Mouse (Mus musculus): ENCODE results near the gene Ptprr. TPM values are rescaled to one million over a fixed set of nuclear protein-coding genes. Genes with fewer than 3 reads are reported as not detected.

Ptprr gene
- polyA plus RNA-seq, 1 experiment, result 11.8 TPM

GRCm38 (mm10) chr10:116268343-116268742, 250.3 kb downstream of the Ptprr start:
- Histone ChIP-seq H3K27ac (ENCODE audit: insufficient read depth, low read length) (no peak overlapping the region), H3K4me1 (ENCODE audit: control insufficient read depth, insufficient read depth, low read length) (no peaks in the 10 kb centered on the region), H3K4me3 (ENCODE audit: insufficient read depth, low read length) (no peak overlapping the region)
- TF ChIP-seq POLR2A (IDR thresholded peaks at IDR 0.05; ENCODE audit: extremely low read depth, insufficient read depth, low read length) (no peak), CTCF (IDR thresholded peaks at IDR 0.05; ENCODE audit: extremely low read depth, insufficient read depth, low read length) (no peak)

- TF ChIP-seq CTCF (IDR thresholded peaks at IDR 0.05; ENCODE audit: extremely low read depth, insufficient read depth, low read length) (no peak), POLR2A (IDR thresholded peaks at IDR 0.05; ENCODE audit: extremely low read depth, insufficient read depth, low read length) (no peak)
- peak overlapping the region; percentile 74 for H3K27ac ChIP-seq (ENCODE audit: insufficient read depth, low read length)
- H3K4me3 ChIP-seq (ENCODE audit: insufficient read depth, low read length), result no peak overlapping the region
Observed at GRCm38 (mm10) chr10:116270646-116271469, 252.8 kb downstream of the Ptprr start.

GRCm38 (mm10) chr10:116271470-116271915, 253.5 kb downstream of the Ptprr start:
- Histone ChIP-seq H3K4me3 (ENCODE audit: insufficient read depth, low read length) (no peak overlapping the region), H3K27ac (ENCODE audit: insufficient read depth, low read length) (no peak overlapping the region), H3K4me1 (ENCODE audit: control insufficient read depth, insufficient read depth, low read length) (no peaks in the 10 kb centered on the region)
- TF ChIP-seq CTCF (IDR thresholded peaks at IDR 0.05; ENCODE audit: extremely low read depth, insufficient read depth, low read length) (no peak), POLR2A (IDR thresholded peaks at IDR 0.05; ENCODE audit: extremely low read depth, insufficient read depth, low read length) (no peak)

More at GRCm38 (mm10) chr10:116270646-116271469, 252.8 kb downstream of the Ptprr start:
- H3K4me1 ChIP-seq (ENCODE audit: control insufficient read depth, insufficient read depth, low read length), result no peaks in the 10 kb centered on the region

- no peak overlapping the region for H3K4me3 ChIP-seq (ENCODE audit: insufficient read depth, low read length)
Observed at GRCm38 (mm10) chr10:116272156-116272555, 254.1 kb downstream of the Ptprr start.

GRCm38 (mm10) chr10:116275280-116275679, 257.3 kb downstream of the Ptprr start, which contains the start of gene Ptprb:
Gene Ptprb (plus strand): TSS chr10:116275523.
- TF ChIP-seq POLR2A (IDR thresholded peaks at IDR 0.05; ENCODE audit: extremely low read depth, insufficient read depth, low read length) (no peak), CTCF (IDR thresholded peaks at IDR 0.05; ENCODE audit: extremely low read depth, insufficient read depth, low read length) (no peak)
- H3K4me3 ChIP-seq (ENCODE audit: insufficient read depth, low read length), result no peak within 1 kb of the TSS

More at GRCm38 (mm10) chr10:116272156-116272555, 254.1 kb downstream of the Ptprr start:
- no peak for TF ChIP-seq POLR2A (IDR thresholded peaks at IDR 0.05; ENCODE audit: extremely low read depth, insufficient read depth, low read length)
- no peak overlapping the region for H3K27ac ChIP-seq (ENCODE audit: insufficient read depth, low read length)
- no peaks in the 10 kb centered on the region for H3K4me1 ChIP-seq (ENCODE audit: control insufficient read depth, insufficient read depth, low read length)

GRCm38 (mm10) chr10:116286697-116287344, 268.8 kb downstream of the Ptprr start:
- no peaks in the 10 kb centered on the region for H3K4me1 ChIP-seq (ENCODE audit: control insufficient read depth, insufficient read depth, low read length)
- H3K27ac ChIP-seq (ENCODE audit: insufficient read depth, low read length), result no peak overlapping the region
- TF ChIP-seq POLR2A (IDR thresholded peaks at IDR 0.05; ENCODE audit: extremely low read depth, insufficient read depth, low read length) (no peak), CTCF (IDR thresholded peaks at IDR 0.05; ENCODE audit: extremely low read depth, insufficient read depth, low read length) (no peak)

More at GRCm38 (mm10) chr10:116275280-116275679, 257.3 kb downstream of the Ptprr start, which contains the start of gene Ptprb:
- no peak within 1 kb of the TSS for H3K27ac ChIP-seq (ENCODE audit: insufficient read depth, low read length)
- H3K4me1 ChIP-seq (ENCODE audit: control insufficient read depth, insufficient read depth, low read length), result no peaks in the 10 kb centered on the region

GRCm38 (mm10) chr10:116288130-116288529, 270.1 kb downstream of the Ptprr start:
- no peaks in the 10 kb centered on the region for H3K4me1 ChIP-seq (ENCODE audit: control insufficient read depth, insufficient read depth, low read length)
- no peak for TF ChIP-seq POLR2A (IDR thresholded peaks at IDR 0.05; ENCODE audit: extremely low read depth, insufficient read depth, low read length)
- no peak for TF ChIP-seq CTCF (IDR thresholded peaks at IDR 0.05; ENCODE audit: extremely low read depth, insufficient read depth, low read length)
- H3K27ac ChIP-seq (ENCODE audit: insufficient read depth, low read length), result peak overlapping the region; percentile 68; the same call in 1 of the 2 replicates
- no peak overlapping the region for H3K4me3 ChIP-seq (ENCODE audit: insufficient read depth, low read length)

More at GRCm38 (mm10) chr10:116286697-116287344, 268.8 kb downstream of the Ptprr start:
- H3K4me3 ChIP-seq (ENCODE audit: insufficient read depth, low read length), result no peak overlapping the region

- Histone ChIP-seq H3K4me1 (ENCODE audit: control insufficient read depth, insufficient read depth, low read length) (no peaks in the 10 kb centered on the region), H3K4me3 (ENCODE audit: insufficient read depth, low read length) (no peak overlapping the region), H3K27ac (ENCODE audit: insufficient read depth, low read length) (no peak overlapping the region)
- TF ChIP-seq CTCF (IDR thresholded peaks at IDR 0.05; ENCODE audit: extremely low read depth, insufficient read depth, low read length), result no peak
- TF ChIP-seq POLR2A (IDR thresholded peaks at IDR 0.05; ENCODE audit: extremely low read depth, insufficient read depth, low read length), result no peak
Observed at GRCm38 (mm10) chr10:116290483-116290882, 272.5 kb downstream of the Ptprr start.

GRCm38 (mm10) chr10:116291153-116291755, 273.2 kb downstream of the Ptprr start:
- TF ChIP-seq CTCF (IDR thresholded peaks at IDR 0.05; ENCODE audit: extremely low read depth, insufficient read depth, low read length), result no peak
- TF ChIP-seq POLR2A (IDR thresholded peaks at IDR 0.05; ENCODE audit: extremely low read depth, insufficient read depth, low read length), result no peak
- Histone ChIP-seq H3K4me1 (ENCODE audit: control insufficient read depth, insufficient read depth, low read length) (no peaks in the 10 kb centered on the region), H3K27ac (ENCODE audit: insufficient read depth, low read length) (no peak overlapping the region), H3K4me3 (ENCODE audit: insufficient read depth, low read length) (no peak overlapping the region)

Data from cortical plate, adult 2 months (tissue).